In the genomic region with DNA sequence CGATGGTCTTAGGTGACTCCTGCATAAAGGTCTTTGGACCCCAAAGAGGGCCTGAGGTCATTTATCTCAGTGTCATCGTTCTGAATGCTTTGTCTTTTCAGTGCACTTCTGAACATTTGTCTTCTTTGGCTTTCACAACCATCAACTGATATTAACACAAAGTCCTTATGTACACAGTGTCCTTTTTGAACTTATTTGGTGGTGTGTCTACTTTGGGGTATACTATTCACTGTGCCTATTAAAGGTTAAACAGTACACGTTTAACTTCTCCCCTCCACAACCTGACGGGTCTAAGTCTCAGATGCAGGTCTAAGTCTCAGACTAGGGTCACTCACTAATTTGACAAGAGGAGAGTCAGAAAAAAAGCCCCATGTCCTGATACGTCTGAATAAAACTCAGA, we compare ENCODE assay signal across 8 mouse cellular contexts. TPM values are rescaled to one million over a fixed set of nuclear protein-coding genes. Genes with fewer than 3 reads are reported as not detected.
DNase-seq lines count a peak whose midpoint lies in the region; ATAC-seq and TF ChIP-seq lines count a peak whose summit lies in the region.
"Had no signal": no experiment of that assay in that cellular context is flagged by ENCODE, and none has a peak within 500 bp of the region (broad histone marks: within the 10 kb centered on the region; RNA-seq: fewer than 3 reads in every experiment).

No protein-coding gene starts in this region.

- peaks cover 35% of the 10 kb centered on the region for H3K36me3 ChIP-seq in lung, embryonic 14.5 days (ENCODE audit: insufficient read depth)
- no peaks in the 10 kb centered on the region for H3K36me3 ChIP-seq in limb, embryonic 11.5 days (ENCODE audit: control insufficient read depth, insufficient read depth, low read length)

- H3K4me1 ChIP-seq in lung, embryonic 14.5 days (ENCODE audit: insufficient read depth), result peaks cover 20% of the 10 kb centered on the region
- H3K4me1 ChIP-seq in embryonic fibroblast, embryonic 13.5 days (ENCODE audit: control insufficient read depth, insufficient read depth, low read length), result peaks cover 5% of the 10 kb centered on the region; the same call in 1 of the 2 replicates
- peaks cover 13% of the 10 kb centered on the region for H3K4me1 ChIP-seq in limb, embryonic 11.5 days (ENCODE audit: control insufficient read depth, insufficient read depth, low read length)
- H3K4me1 ChIP-seq in olfactory bulb, adult 2 months (ENCODE audit: control insufficient read depth, insufficient read depth, low read length), result peaks cover 3% of the 10 kb centered on the region

- DNase-seq in lung, embryonic 14.5 days, result no peak
- no peak for DNase-seq in lung, postnatal 25 days (ENCODE audit: low spot score)
- DNase-seq in limb, embryonic 11.5 days (ENCODE audit: low spot score), result no peak
- DNase-seq in embryo, embryonic 11 days, result no peak
- no peak for DNase-seq in left cerebral cortex, adult 8-10 months (ENCODE audit: low spot score in 2 of 2)
- DNase-seq: right cerebral cortex, postnatal 25 days had no signal

- TF ChIP-seq POLR2A in embryonic fibroblast, embryonic 13.5 days (IDR thresholded peaks at IDR 0.05; ENCODE audit: low read depth, low read length), result no peak
- no peak for TF ChIP-seq POLR2A in olfactory bulb, adult 2 months (IDR thresholded peaks at IDR 0.05; ENCODE audit: insufficient read depth, low read depth, low read length)

- no peaks in the 10 kb centered on the region for H3K9me3 ChIP-seq in lung, embryonic 14.5 days (ENCODE audit: low read depth, low read length)
- no peaks in the 10 kb centered on the region for H3K9me3 ChIP-seq in limb, embryonic 11.5 days (ENCODE audit: control insufficient read depth, low read length)

- TF ChIP-seq CTCF in lung, embryonic 14.5 days (IDR thresholded peaks at IDR 0.05; ENCODE audit: low read depth), result no peak
- no peak for TF ChIP-seq CTCF in embryonic fibroblast, embryonic 13.5 days (IDR thresholded peaks at IDR 0.05; ENCODE audit: borderline replicate concordance, insufficient read depth, low read length)
- no peak for TF ChIP-seq CTCF in olfactory bulb, adult 2 months (IDR thresholded peaks at IDR 0.05; ENCODE audit: insufficient read depth, low read depth, low read length)

- ATAC-seq in lung, embryonic 14.5 days (ENCODE audit: insufficient read depth), result no peak
- no peak for ATAC-seq in limb, embryonic 11.5 days (ENCODE audit: insufficient number of reproducible peaks, low FRiP score, low TSS enrichment, low read depth)

- H3K9ac ChIP-seq in lung, embryonic 14.5 days, result peak overlapping the region; percentile 78
- peak overlapping the region; percentile 76 for H3K9ac ChIP-seq in limb, embryonic 11.5 days (ENCODE audit: low read length)

- H3K27ac ChIP-seq in lung, embryonic 14.5 days (ENCODE audit: low read depth), result peak overlapping the region; percentile 91
- peak overlapping the region; percentile 68 for H3K27ac ChIP-seq in embryonic fibroblast, embryonic 13.5 days (ENCODE audit: insufficient read depth, low read length)
- H3K27ac ChIP-seq in limb, embryonic 11.5 days (replicated peaks; ENCODE audit: low read depth, low read length), result peak overlapping the region; percentile 81; the same call in 1 of the 2 replicates
- peak overlapping the region; percentile 68 for H3K27ac ChIP-seq in olfactory bulb, adult 2 months (ENCODE audit: insufficient read depth, low read depth, low read length)

- H3K4me3 ChIP-seq in lung, embryonic 14.5 days (ENCODE audit: low read depth, low read length), result peak overlapping the region; percentile 90
- H3K4me3 ChIP-seq in embryonic fibroblast, embryonic 13.5 days (ENCODE audit: insufficient read depth, low read length), result peak overlapping the region; percentile 81
- H3K4me3 ChIP-seq in limb, embryonic 11.5 days (ENCODE audit: low read depth, low read length), result peak overlapping the region; percentile 78
- H3K4me3 ChIP-seq in olfactory bulb, adult 2 months (ENCODE audit: insufficient read depth, low read depth, low read length), result peak overlapping the region; percentile 68

- 6% methylated on average over 5 of the region's 5 CpGs for WGBS in lung, embryonic 14.5 days
- whole genome bisulfite sequencing in limb, embryonic 11.5 days, result 23% methylated on average over 5 of the region's 5 CpGs
- WGBS in olfactory bulb, adult 2 months, result 14% methylated on average over 5 of the region's 5 CpGs

- no peaks in the 10 kb centered on the region for H3K27me3 ChIP-seq in lung, embryonic 14.5 days (ENCODE audit: insufficient read depth, low read length)
- H3K27me3 ChIP-seq in limb, embryonic 11.5 days (ENCODE audit: control insufficient read depth, insufficient read depth, low read length), result no peaks in the 10 kb centered on the region

- peak overlapping the region; percentile 69 for H3K4me2 ChIP-seq in lung, embryonic 14.5 days
- H3K4me2 ChIP-seq in limb, embryonic 11.5 days (ENCODE audit: low read depth, severe bottlenecking), result peak overlapping the region; percentile 56

RNA-seq across cellular contexts. Expression of a gene that starts 1.0 kb away (rescaled TPM):
- polyA plus RNA-seq in lung, embryonic 14.5 days (2014; fragmentation: Nextera tagmentation; extraction: Ambion mirVana), result 36.1 and 39.2 TPM in 2 replicates
- 41.3 and 44.4 TPM in 2 replicates for polyA plus RNA-seq in embryonic fibroblast, embryonic 13.5 days (2011; ENCODE audit: insufficient read length, low read depth, missing spikeins)
- 52.1 and 53.3 TPM in 2 replicates for polyA plus RNA-seq in limb, embryonic 11.5 days (2014; fragmentation: Nextera tagmentation; extraction: Ambion mirVana)
- polyA plus RNA-seq in olfactory bulb, adult 2 months (2012; ENCODE audit: insufficient read depth, insufficient read length, low replicate concordance, missing spikeins), result not detected in 2 replicates
- total RNA-seq in left cerebral cortex, adult 8-10 months (2022), result 10 to 100 TPM; 13.1 to 20.9 (median 16.4) TPM

RNA-seq across cellular contexts. Expression of a gene that starts 1.1 kb away (rescaled TPM):
- 36.0 and 37.3 TPM in 2 replicates for polyA plus RNA-seq in lung, embryonic 14.5 days (2014; fragmentation: Nextera tagmentation; extraction: Ambion mirVana)
- 33.9 and 36.6 TPM in 2 replicates for polyA plus RNA-seq in embryonic fibroblast, embryonic 13.5 days (2011; ENCODE audit: insufficient read length, low read depth, missing spikeins)
- 46.2 and 48.8 TPM in 2 replicates for polyA plus RNA-seq in limb, embryonic 11.5 days (2014; fragmentation: Nextera tagmentation; extraction: Ambion mirVana)
- 80.5 TPM in 1 of 2 replicates, not detected in the other for polyA plus RNA-seq in olfactory bulb, adult 2 months (2012; ENCODE audit: insufficient read depth, insufficient read length, low replicate concordance, missing spikeins)
- 10 to 100 TPM; 78.9 to 89.4 (median 83.4) TPM for total RNA-seq in left cerebral cortex, adult 8-10 months (2022)

RNA-seq across cellular contexts. Expression of a gene that starts 40.9 kb away (rescaled TPM):
- polyA plus RNA-seq in lung, embryonic 14.5 days (2014; fragmentation: Nextera tagmentation; extraction: Ambion mirVana), result 0.12 and 0.34 TPM in 2 replicates
- polyA plus RNA-seq in embryonic fibroblast, embryonic 13.5 days (2011; ENCODE audit: insufficient read length, low read depth, missing spikeins), result not detected in 2 replicates
- polyA plus RNA-seq in limb, embryonic 11.5 days (2014; fragmentation: Nextera tagmentation; extraction: Ambion mirVana), result 0.08 TPM in 1 of 2 replicates, not detected in the other
- polyA plus RNA-seq in olfactory bulb, adult 2 months (2012; ENCODE audit: insufficient read depth, insufficient read length, low replicate concordance, missing spikeins), result 43.4 and 47.9 TPM in 2 replicates
- 100 to 1,000 TPM; 256 to 279 (median 263) TPM for total RNA-seq in left cerebral cortex, adult 8-10 months (2022)

Comparison
In these comparisons a context has a peak if more than half of its experiments do, and no peak if none do; other contexts are left out.
1. RNA of a gene that starts 1.0 kb away (polyA plus RNA-seq): 52.1 to 53.3 TPM in limb, embryonic 11.5 days, 41.3 to 44.4 TPM in embryonic fibroblast, embryonic 13.5 days and 36.1 to 39.2 TPM in lung, embryonic 14.5 days; not detected in olfactory bulb, adult 2 months; every median in the first group is over 10 times any median in the second.
2. RNA of a gene that starts 40.9 kb away (polyA plus RNA-seq): 43.4 to 47.9 TPM in olfactory bulb, adult 2 months; 0.12 to 0.34 TPM in lung, embryonic 14.5 days, 0.08 TPM in limb, embryonic 11.5 days and not detected in embryonic fibroblast, embryonic 13.5 days; every median in the first group is over 10 times any median in the second.
3. Peak in every context shown above with its lines, with median percentiles within 50 percentile points of each other: H3K27ac ChIP-seq and H3K4me3 ChIP-seq.